Mouse (Mus musculus) embryo, embryonic 10 days (tissue): ENCODE results near the gene Atp5s.

Experiments used
- DNase-seq: peaks from one replicate; pipeline ENCODE4 v3.0.0-alpha.2; 2015; ENCODE audit warnings: low spot score

The Atp5s gene

GRCm38 (mm10) chr12:69724711-69725460 lies at the start of gene Atp5s, which contains the start of gene L2hgdh:
Atp5s (plus strand) TSS chr12:69724950.
L2hgdh (minus strand) TSS chr12:69724873.
- peak; percentile 99 for DNase-seq

- DNase-seq = no peak
These were observed 48.6 kb upstream of the Atp5s start for GRCm38 (mm10) chr12:69676157-69676556.

- peak; percentile 53 for DNase-seq
These were observed 43.9 kb upstream of the Atp5s start for GRCm38 (mm10) chr12:69680635-69681565.

GRCm38 (mm10) chr12:69681566-69682061 lies 43.1 kb upstream of the Atp5s start, which contains the start of gene Sos2:
Sos2 (minus strand) TSS chr12:69681852.
- DNase-seq = peak; percentile 59

GRCm38 (mm10) chr12:69682065-69682787 lies 42.5 kb upstream of the Atp5s start:
- DNase-seq = peak; percentile 89

GRCm38 (mm10) chr12:69682788-69683419 lies 41.8 kb upstream of the Atp5s start:
- DNase-seq = peak; percentile 21

- peak; percentile 16 for DNase-seq
These were observed 41.2 kb upstream of the Atp5s start for GRCm38 (mm10) chr12:69683537-69683936.

- no peak for DNase-seq
These were observed 36.4 kb upstream of the Atp5s start for GRCm38 (mm10) chr12:69688368-69688767.

GRCm38 (mm10) chr12:69689094-69689493 lies 35.7 kb upstream of the Atp5s start:
- no peak for DNase-seq

- DNase-seq = no peak
These were observed 34.0 kb upstream of the Atp5s start for GRCm38 (mm10) chr12:69690714-69691113.

- DNase-seq = no peak
These were observed 31.3 kb upstream of the Atp5s start for GRCm38 (mm10) chr12:69693471-69693870.

GRCm38 (mm10) chr12:69696746-69697145 lies 28.0 kb upstream of the Atp5s start:
- DNase-seq = peak; percentile 67

- no peak for DNase-seq
These were observed 26.4 kb upstream of the Atp5s start for GRCm38 (mm10) chr12:69698352-69698751.

- no peak for DNase-seq
These were observed 19.8 kb upstream of the Atp5s start for GRCm38 (mm10) chr12:69704799-69705458.

- DNase-seq = no peak
These were observed 11.1 kb upstream of the Atp5s start for GRCm38 (mm10) chr12:69713628-69714027.

- DNase-seq = no peak
These were observed 1.9 kb upstream of the Atp5s start for GRCm38 (mm10) chr12:69722857-69723256.

GRCm38 (mm10) chr12:69723376-69723775 lies 1.4 kb upstream of the Atp5s start:
- DNase-seq = no peak

GRCm38 (mm10) chr12:69724018-69724710 lies 586 bp upstream of the Atp5s start:
- DNase-seq = no peak

GRCm38 (mm10) chr12:69729246-69729645 lies 4.5 kb downstream of the Atp5s start:
- no peak for DNase-seq

- DNase-seq = no peak
These were observed 5.6 kb downstream of the Atp5s start for GRCm38 (mm10) chr12:69730306-69730705.
